Mouse (Mus musculus): ENCODE results near the gene Pitpna.

DNA sequence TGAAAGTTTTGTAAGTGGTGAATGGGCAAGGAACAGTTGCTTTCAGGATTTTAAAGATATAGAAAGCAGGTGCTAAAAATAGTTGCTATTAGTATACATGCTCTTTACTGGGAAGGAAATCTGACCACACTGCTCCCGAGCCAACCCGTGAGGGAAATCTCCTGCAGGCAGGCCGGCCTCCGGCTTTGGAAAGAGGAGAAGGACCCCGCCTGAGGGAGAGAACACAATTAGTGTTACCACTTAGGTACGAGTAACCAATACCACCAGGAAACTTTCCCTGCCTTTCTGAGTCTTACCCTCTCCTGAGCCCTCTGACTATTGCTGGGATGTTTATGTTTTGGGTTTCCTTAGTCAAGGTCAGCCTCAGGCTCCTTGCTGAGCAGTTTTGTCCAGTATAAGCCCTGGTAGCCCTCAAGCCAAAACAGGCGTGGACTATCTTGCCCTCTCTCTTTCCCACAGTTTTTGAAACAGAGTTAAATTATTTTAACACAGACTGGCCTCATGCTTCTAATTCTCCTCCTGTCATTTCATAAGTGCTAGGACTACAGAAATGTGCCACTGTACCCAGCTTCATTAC lies 34.9 kb upstream of the Pitpna start:
- TF ChIP-seq CTCF (IDR thresholded peaks at IDR 0.05) (no peak), EP300 (IDR thresholded peaks at IDR 0.05; ENCODE audit: insufficient read depth, low read depth, low read length) (no peak), POLR2A (IDR thresholded peaks at IDR 0.05; ENCODE audit: insufficient read depth, low read depth, low read length) (no peak)

Data from heart, adult 2 months (tissue).